Mouse (Mus musculus) limb, embryonic 12.5 days (tissue): ENCODE data around the gene Msrb3. TPM values are rescaled to one million over a fixed set of nuclear protein-coding genes. Genes with fewer than 3 reads are reported as not detected.

ENCODE experiments used
- ATAC-seq: fragments of 200-750 bp; cut with Nextera tagmentation; 2 replicates; pipeline ENCODE4 v1.8.0; 2017; ENCODE audit warnings: low read depth, moderate TSS enrichment; ENCODE audit not compliant: insufficient number of reproducible peaks, insufficient read depth, low FRiP score, low TSS enrichment
- H3K27ac ChIP-seq: fragments of 300-500 bp; sonication (generic); 2 replicates; pipeline ENCODE4 v1.5.1; 2016; ENCODE audit warnings: mild to moderate bottlenecking, moderate library complexity
- H3K27me3 ChIP-seq: fragments of 300-500 bp; sonication (generic); 2 replicates; pipeline ENCODE4 v1.6.1; 2016; ENCODE audit warnings: mild to moderate bottlenecking, moderate library complexity
- H3K36me3 ChIP-seq: fragments of 300-500 bp; sonication (generic); 2 replicates; pipeline ENCODE4 v1.6.1; 2016; ENCODE audit warnings: mild to moderate bottlenecking, moderate library complexity
- H3K4me1 ChIP-seq: fragments of 300-500 bp; sonication (generic); replicated peaks from 2 replicates; pipeline ENCODE4 v1.6.1; 2016
- H3K4me2 ChIP-seq: fragments of 300-500 bp; sonication (generic); 2 replicates; pipeline ENCODE4 v1.6.1; 2016; ENCODE audit warnings: mild to moderate bottlenecking, moderate library complexity
- H3K4me3 ChIP-seq: fragments of 300-500 bp; sonication (generic); replicated peaks from 2 replicates; pipeline ENCODE4 v1.5.1; 2016; ENCODE audit warnings: mild to moderate bottlenecking
- H3K9ac ChIP-seq: fragments of 300-500 bp; sonication (generic); replicated peaks from 2 replicates; pipeline ENCODE4 v1.6.1; 2016; ENCODE audit warnings: mild to moderate bottlenecking, moderate library complexity
- H3K9me3 ChIP-seq: fragments of 300-500 bp; sonication (generic); 2 replicates; pipeline ENCODE4 v1.6.1; 2016; ENCODE audit warnings: mild to moderate bottlenecking, moderate library complexity
- WGBS: fragments of 180-500 bp; shearing (Covaris S2); methylation state at CpG from one replicate; pipeline ENCODE4 v1.1.7; 2016; 5-methylcytosine and 5-hydroxymethylcytosine counted together
- polyA plus RNA-seq: library from polyadenylated mRNA; unstranded; fragments of >200 nt; fragmentation: Nextera tagmentation; extraction: Ambion mirVana; gene quantifications from 2 replicates; pipeline ENCODE4 v1.2.1, GENCODE M21; 2016

The Msrb3 gene
- polyA plus RNA-seq, 1 experiment from 2014 or later = 8.6 TPM

GRCm38 (mm10) chr10:120916250-120916649 is 17.3 kb upstream of the Msrb3 start:
- ATAC-seq = no peak
- WGBS = 89% methylated on average over 5 of the region's 5 CpGs
- H3K27me3 ChIP-seq = no peaks in the 10 kb centered on the region

GRCm38 (mm10) chr10:120914948-120915631 is 16.2 kb upstream of the Msrb3 start:
- Histone ChIP-seq H3K4me1 (no peaks in the 10 kb centered on the region), H3K9me3 (no peaks in the 10 kb centered on the region), H3K36me3 (0 out of 2 replicates have a peak, but pooled peaks cover 4% of the 10 kb centered on the region), H3K9ac (no peak overlapping the region), H3K27me3 (no peaks in the 10 kb centered on the region), H3K27ac (0 out of 2 replicates have a peak overlapping the region, but pooled peaks have one; percentile 45), H3K4me3 (no peak overlapping the region), H3K4me2 (no peak overlapping the region)
- 78% methylated on average over 15 of the region's 15 CpGs for WGBS
- no peak for ATAC-seq

More at GRCm38 (mm10) chr10:120916250-120916649, 17.3 kb upstream of the Msrb3 start:
- H3K4me3 ChIP-seq = no peak overlapping the region
- H3K4me1 ChIP-seq = no peaks in the 10 kb centered on the region
- H3K27ac ChIP-seq = no peak overlapping the region
- 0 out of 2 replicates have a peak, but pooled peaks cover 4% of the 10 kb centered on the region for H3K36me3 ChIP-seq
- H3K9me3 ChIP-seq = no peaks in the 10 kb centered on the region
- H3K9ac ChIP-seq = no peak overlapping the region
- no peak overlapping the region for H3K4me2 ChIP-seq

GRCm38 (mm10) chr10:120914286-120914685 is 15.4 kb upstream of the Msrb3 start:
- no peak overlapping the region for H3K4me3 ChIP-seq
- 0 out of 2 replicates have a peak overlapping the region, but pooled peaks have one; percentile 1 for H3K27ac ChIP-seq
- WGBS = 70% methylated on average over 7 of the region's 7 CpGs
- no peaks in the 10 kb centered on the region for H3K27me3 ChIP-seq
- ATAC-seq = no peak
- 0 out of 2 replicates have a peak, but pooled peaks cover 4% of the 10 kb centered on the region for H3K36me3 ChIP-seq
- no peak overlapping the region for H3K9ac ChIP-seq
- H3K4me1 ChIP-seq = no peaks in the 10 kb centered on the region
- H3K4me2 ChIP-seq = no peak overlapping the region
- H3K9me3 ChIP-seq = no peaks in the 10 kb centered on the region

GRCm38 (mm10) chr10:120913796-120914195 is 14.9 kb upstream of the Msrb3 start:
- H3K27me3 ChIP-seq = no peaks in the 10 kb centered on the region
- H3K36me3 ChIP-seq = 0 out of 2 replicates have a peak, but pooled peaks cover 4% of the 10 kb centered on the region
- H3K4me3 ChIP-seq = no peak overlapping the region
- WGBS = 65% methylated on average over 7 of the region's 7 CpGs
- no peaks in the 10 kb centered on the region for H3K9me3 ChIP-seq
- no peak overlapping the region for H3K4me2 ChIP-seq
- no peak overlapping the region for H3K9ac ChIP-seq
- no peak overlapping the region for H3K27ac ChIP-seq
- ATAC-seq = no peak
- no peaks in the 10 kb centered on the region for H3K4me1 ChIP-seq

- Histone ChIP-seq H3K27ac (no peak overlapping the region), H3K9me3 (no peaks in the 10 kb centered on the region), H3K36me3 (0 out of 2 replicates have a peak, but pooled peaks cover 4% of the 10 kb centered on the region), H3K9ac (no peak overlapping the region), H3K4me1 (no peaks in the 10 kb centered on the region), H3K27me3 (no peaks in the 10 kb centered on the region), H3K4me3 (no peak overlapping the region), H3K4me2 (no peak overlapping the region)
- no peak for ATAC-seq
- 83% methylated on average over 4 of the region's 4 CpGs for WGBS
Observed at GRCm38 (mm10) chr10:120911971-120912370, 13.1 kb upstream of the Msrb3 start.

- no peak overlapping the region for H3K4me2 ChIP-seq
- no peaks in the 10 kb centered on the region for H3K36me3 ChIP-seq
- H3K9me3 ChIP-seq = peaks cover 7% of the 10 kb centered on the region; the same call in 1 of the 2 replicates
- H3K27ac ChIP-seq = no peak overlapping the region
- no peak overlapping the region for H3K4me3 ChIP-seq
- 84% methylated on average over 11 of the region's 11 CpGs for WGBS
- no peak overlapping the region for H3K9ac ChIP-seq
- no peaks in the 10 kb centered on the region for H3K27me3 ChIP-seq
- H3K4me1 ChIP-seq = no peaks in the 10 kb centered on the region
- no peak for ATAC-seq
Observed at GRCm38 (mm10) chr10:120908776-120909574, 10.1 kb upstream of the Msrb3 start.

GRCm38 (mm10) chr10:120904676-120905075 is 5.8 kb upstream of the Msrb3 start:
- no peak overlapping the region for H3K4me2 ChIP-seq
- WGBS = 90% methylated on average over 10 of the region's 10 CpGs
- ATAC-seq = no peak

GRCm38 (mm10) chr10:120903843-120904468 is 5.1 kb upstream of the Msrb3 start:
- no peak for ATAC-seq
- WGBS = 76% methylated on average over 4 of the region's 4 CpGs

More at GRCm38 (mm10) chr10:120904676-120905075, 5.8 kb upstream of the Msrb3 start:
- Histone ChIP-seq H3K9ac (no peak overlapping the region), H3K27me3 (0 out of 2 replicates have a peak, but pooled peaks cover 5% of the 10 kb centered on the region), H3K9me3 (peaks cover 7% of the 10 kb centered on the region; the same call in 1 of the 2 replicates), H3K27ac (no peak overlapping the region), H3K4me3 (no peak overlapping the region), H3K36me3 (no peaks in the 10 kb centered on the region), H3K4me1 (peaks cover 5% of the 10 kb centered on the region; the same call in 1 of the 2 replicates)

GRCm38 (mm10) chr10:120901746-120902145 is 2.8 kb upstream of the Msrb3 start:
- no peak overlapping the region for H3K4me2 ChIP-seq
- 52% methylated on average over 9 of the region's 9 CpGs for WGBS
- H3K4me1 ChIP-seq = peaks cover 17% of the 10 kb centered on the region
- no peak overlapping the region for H3K4me3 ChIP-seq
- H3K9me3 ChIP-seq = peaks cover 7% of the 10 kb centered on the region; the same call in 1 of the 2 replicates
- H3K36me3 ChIP-seq = no peaks in the 10 kb centered on the region
- no peak for ATAC-seq
- H3K9ac ChIP-seq = no peak overlapping the region
- peaks cover 11% of the 10 kb centered on the region; the same call in 1 of the 2 replicates for H3K27me3 ChIP-seq
- H3K27ac ChIP-seq = no peak overlapping the region

More at GRCm38 (mm10) chr10:120903843-120904468, 5.1 kb upstream of the Msrb3 start:
- H3K4me3 ChIP-seq = no peak overlapping the region
- H3K4me2 ChIP-seq = no peak overlapping the region
- peaks cover 7% of the 10 kb centered on the region; the same call in 1 of the 2 replicates for H3K9me3 ChIP-seq
- H3K4me1 ChIP-seq = peaks cover 11% of the 10 kb centered on the region; the same call in 1 of the 2 replicates
- H3K36me3 ChIP-seq = no peaks in the 10 kb centered on the region
- H3K27ac ChIP-seq = no peak overlapping the region
- no peak overlapping the region for H3K9ac ChIP-seq
- 0 out of 2 replicates have a peak, but pooled peaks cover 5% of the 10 kb centered on the region for H3K27me3 ChIP-seq

GRCm38 (mm10) chr10:120900096-120900495 is 1.2 kb upstream of the Msrb3 start:
- Histone ChIP-seq H3K4me3 (no peak overlapping the region), H3K9me3 (no peaks in the 10 kb centered on the region), H3K27me3 (peaks cover 11% of the 10 kb centered on the region; the same call in 1 of the 2 replicates), H3K4me2 (no peak overlapping the region), H3K4me1 (peaks cover 20% of the 10 kb centered on the region), H3K36me3 (no peaks in the 10 kb centered on the region), H3K9ac (no peak overlapping the region), H3K27ac (no peak overlapping the region)
- WGBS = 64% methylated on average over 13 of the region's 13 CpGs
- no peak for ATAC-seq
